Mouse (Mus musculus) cerebellum, postnatal 25 days (tissue): ENCODE data around the gene Senp5.
"Not testable (repeated sequence)": the region's sequence is repeated elsewhere in the genome, so short reads cannot be mapped to it uniquely, and the experiment has no call there.

Source experiments
- DNase-seq, 2 experiments: peaks; one replicate each; pipeline ENCODE4 v3.0.0; 2021; ENCODE audit warnings: mixed read lengths in 2 of 2

The Senp5 gene

DNA sequence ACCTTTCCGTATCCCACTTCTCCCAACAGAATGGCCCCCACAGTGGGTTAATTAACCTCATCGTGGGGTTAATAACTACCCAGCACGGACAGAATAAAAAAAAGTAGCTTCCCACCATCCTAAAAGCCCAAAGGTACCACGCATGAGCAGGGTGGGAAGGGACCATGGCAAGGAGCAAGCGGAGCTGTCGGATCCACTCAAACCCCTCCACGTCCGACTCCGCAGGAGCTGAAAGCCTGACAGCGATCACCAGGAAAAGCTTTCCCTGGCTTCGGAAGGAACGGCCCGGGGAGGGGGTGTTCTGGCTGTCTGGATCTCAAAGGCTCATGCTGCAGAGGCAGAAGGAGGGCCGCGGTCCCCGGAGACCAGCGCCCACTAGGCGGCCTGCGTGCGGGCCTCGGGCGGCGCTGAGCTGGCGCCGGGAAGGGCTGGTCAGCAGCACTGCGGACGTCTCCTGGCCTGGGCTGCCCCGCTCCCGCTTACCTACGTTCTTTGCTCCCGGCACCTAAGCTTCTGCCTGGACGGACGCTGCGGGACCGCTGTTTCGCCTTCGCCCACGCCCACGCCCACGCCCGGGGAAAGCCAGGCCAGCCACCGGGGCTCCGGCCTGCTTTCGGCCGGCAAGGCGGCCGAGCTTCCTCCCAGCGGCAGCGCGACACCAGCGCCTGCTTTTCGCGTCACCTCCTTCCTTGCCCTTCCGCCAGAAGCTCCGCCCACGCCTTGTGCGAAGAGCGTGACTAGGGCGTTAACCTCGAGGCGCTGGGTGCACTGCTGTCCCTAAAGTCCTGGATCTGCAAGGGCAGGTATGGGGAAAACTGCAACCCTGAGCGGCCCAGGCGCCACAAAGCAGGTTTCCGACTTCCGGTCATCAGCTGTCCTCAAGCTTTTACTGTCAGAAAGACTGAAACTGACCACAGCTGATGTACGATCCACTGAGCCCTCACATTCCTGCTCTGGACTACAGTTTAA lies at the start of gene Senp5:
Gene Senp5 (minus strand): TSS at position 779 of the 969 bp plus-strand sequence.
- peak; percentile 94 to 96 for DNase-seq

- DNase-seq = no peak
These were observed 39.3 kb upstream of the Senp5 start for GRCm38 (mm10) chr16:32042367-32042766.

DNA sequence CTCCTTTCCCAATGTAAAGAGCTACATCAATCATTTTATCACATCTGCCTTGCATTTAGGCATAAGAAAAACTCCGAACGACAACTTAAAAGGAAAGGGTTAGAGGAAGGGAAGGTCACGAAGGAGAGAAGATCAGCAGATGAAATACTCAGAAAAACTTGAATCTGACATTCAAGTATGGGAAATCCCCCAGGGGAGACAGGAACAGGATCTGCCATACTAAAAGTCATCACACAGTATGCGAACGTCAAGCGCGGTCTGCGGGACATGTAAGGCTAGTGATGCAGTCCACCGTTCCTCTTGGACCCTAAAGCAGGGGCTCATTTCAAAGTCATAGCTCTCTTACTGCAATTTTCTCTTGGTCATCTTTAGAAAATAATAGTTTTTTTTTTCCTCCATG lies 16.6 kb upstream of the Senp5 start:
- no peak for DNase-seq

DNA sequence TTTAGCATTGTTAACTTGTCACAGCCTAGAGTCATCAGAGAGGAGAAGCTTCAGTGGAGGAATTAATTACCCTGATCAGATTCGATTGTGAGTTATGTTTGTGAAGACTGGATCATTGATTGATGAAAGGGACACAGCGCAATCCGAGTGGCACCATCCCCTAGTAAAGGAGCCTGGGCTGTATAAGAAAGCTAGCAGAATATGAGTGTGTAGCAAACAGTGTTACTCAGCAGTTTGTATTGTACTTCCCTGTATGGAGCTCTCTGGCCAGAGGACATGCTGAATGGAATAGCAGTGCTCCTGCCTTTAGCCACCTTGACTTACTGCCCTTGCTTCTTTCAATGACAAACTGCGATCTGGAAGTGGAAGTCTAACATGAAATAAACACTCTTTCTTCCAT lies 7.2 kb upstream of the Senp5 start:
- DNase-seq = no peak

- no peak for DNase-seq
These were observed 6.8 kb upstream of the Senp5 start for GRCm38 (mm10) chr16:32009913-32010312.

- DNase-seq = no peak
These were observed 5.6 kb upstream of the Senp5 start for GRCm38 (mm10) chr16:32008529-32009293.

DNA sequence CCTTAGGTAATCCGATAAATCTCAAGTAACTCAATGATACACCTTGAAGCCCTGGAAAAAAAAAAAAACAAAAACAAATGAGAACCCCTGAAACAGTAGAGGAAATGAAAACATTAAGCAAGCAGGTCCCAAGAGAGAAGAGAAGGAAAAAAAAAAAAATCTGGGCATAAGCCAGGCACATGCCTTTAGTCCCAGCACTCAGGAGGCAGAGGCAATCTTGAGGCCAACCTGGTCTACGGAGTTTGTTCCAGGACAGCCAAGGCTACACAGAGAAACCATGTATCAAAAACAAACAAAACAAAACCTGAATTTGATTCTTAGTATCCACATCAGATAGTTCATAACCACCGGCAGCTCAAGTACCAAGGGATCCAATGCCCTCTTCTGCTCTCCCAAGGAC lies 1.6 kb upstream of the Senp5 start:
- no peak for DNase-seq

DNA sequence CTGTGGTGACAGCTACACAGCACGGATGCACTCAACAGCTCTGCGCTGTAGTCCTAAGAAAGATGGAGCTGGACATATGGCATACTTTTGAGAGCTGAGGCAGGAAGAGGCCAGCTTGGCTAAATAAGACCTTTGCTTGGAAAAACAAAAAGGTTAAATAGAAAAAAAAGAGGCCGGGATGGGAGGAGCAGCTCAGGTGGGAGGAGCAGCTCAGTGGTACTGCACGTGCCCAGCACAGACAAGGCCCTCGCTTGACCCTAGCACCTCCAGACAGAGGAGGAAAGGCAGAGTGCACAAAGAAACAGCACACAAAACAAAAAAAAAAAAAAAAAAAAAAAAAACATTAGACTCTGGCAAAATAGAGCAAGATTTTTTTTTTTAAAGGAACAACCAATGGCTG lies 6.7 kb downstream of the Senp5 start:
- no peak for DNase-seq

DNA sequence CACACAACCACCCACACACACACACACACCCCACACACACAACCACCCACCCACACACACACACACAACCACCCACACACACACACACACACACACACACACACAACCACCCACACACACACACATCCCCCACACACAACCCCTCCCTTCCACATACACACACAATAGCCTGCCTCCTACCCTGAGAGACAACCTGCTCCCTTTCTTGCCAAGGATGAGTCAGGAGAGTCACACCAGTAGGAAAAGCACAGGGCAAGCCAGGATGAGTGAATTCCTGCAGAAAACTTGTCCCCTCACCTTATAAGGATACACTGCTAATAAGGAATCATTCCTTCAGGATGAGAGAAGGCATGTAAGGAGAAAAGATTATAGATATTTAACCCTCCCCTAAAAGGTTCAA lies 9.1 kb downstream of the Senp5 start:
- no peak for DNase-seq

DNA sequence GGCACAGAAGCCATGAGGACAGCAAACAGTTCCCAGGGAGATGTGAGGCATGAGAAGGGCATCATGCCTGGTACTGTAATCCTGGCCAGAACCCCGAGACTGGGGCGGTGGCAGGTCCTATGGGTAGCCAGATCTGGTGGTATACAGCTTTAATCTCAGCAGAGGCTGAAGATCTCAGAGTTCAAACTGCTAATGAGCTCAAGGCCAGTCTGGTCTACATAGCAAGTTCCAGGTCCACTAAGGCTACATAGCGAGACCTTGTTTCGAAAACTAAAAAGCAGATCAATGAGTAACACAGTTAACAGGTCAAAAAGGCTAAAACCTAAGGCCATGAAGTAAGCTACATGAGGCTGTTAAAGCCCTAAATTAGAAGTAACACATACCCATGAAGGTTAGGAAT lies 9.9 kb downstream of the Senp5 start:
- DNase-seq = no peak

- DNase-seq = no peak
These were observed 11.0 kb downstream of the Senp5 start for GRCm38 (mm10) chr16:31992039-31992438.

GRCm38 (mm10) chr16:31980946-31981345 lies 22.1 kb downstream of the Senp5 start:
- no peak for DNase-seq

DNA sequence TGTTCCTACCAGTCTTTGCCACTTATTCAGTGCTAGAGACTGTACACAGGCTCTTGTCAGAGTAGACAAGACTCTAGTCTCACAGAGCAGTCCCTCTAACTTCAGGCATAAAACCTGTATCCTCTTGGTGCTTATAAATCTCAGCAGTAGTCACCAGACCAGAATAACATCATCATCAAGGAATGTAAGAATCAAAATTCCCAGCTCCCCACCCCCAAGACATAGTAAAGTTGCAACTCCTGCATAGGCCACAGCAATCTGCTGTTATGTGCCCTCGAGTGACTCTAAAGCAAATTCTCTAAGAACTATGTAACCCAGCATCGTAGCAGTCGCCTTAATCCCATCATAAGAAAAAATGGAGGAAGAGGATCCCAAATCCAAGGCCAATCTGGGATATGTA lies 23.6 kb downstream of the Senp5 start:
- no peak for DNase-seq

GRCm38 (mm10) chr16:31975258-31975657 lies 27.8 kb downstream of the Senp5 start:
- DNase-seq = no peak

- DNase-seq = no peak
These were observed 39.9 kb downstream of the Senp5 start for GRCm38 (mm10) chr16:31963224-31963623.

- DNase-seq = peak; percentile 98
These were observed 54.7 kb downstream of the Senp5 start, which contains the start of the genes 0610012G03Rik and Ncbp2 for GRCm38 (mm10) chr16:31948345-31948774. TSS of gene 0610012G03Rik (minus strand) at chr16:31948494. TSS of gene Ncbp2 (plus strand) at chr16:31948513.

GRCm38 (mm10) chr16:31947901-31948316 lies 55.2 kb downstream of the Senp5 start:
- no peak for DNase-seq

- DNase-seq = no peak
These were observed 55.8 kb downstream of the Senp5 start for GRCm38 (mm10) chr16:31947333-31947732.

DNA sequence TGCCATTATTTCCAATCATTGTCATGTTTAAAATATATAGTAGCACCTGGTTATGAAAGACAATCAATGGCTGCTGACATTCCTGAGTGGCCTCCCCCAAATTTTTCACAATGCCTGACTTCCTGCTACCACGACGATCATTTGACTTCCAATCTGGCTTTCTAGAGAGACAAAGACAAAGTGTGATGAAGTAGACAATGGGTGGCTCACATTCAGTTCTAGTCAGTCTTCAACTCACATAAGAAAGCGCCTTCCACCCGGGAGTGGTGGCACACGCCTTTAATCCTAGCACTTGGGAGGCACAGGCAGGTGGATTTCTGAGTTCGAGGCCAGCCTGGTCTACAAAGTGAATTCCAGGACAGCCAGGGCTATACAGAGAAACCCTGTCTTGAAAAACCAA lies 57.1 kb downstream of the Senp5 start:
- not testable (repeated sequence) for DNase-seq

DNA sequence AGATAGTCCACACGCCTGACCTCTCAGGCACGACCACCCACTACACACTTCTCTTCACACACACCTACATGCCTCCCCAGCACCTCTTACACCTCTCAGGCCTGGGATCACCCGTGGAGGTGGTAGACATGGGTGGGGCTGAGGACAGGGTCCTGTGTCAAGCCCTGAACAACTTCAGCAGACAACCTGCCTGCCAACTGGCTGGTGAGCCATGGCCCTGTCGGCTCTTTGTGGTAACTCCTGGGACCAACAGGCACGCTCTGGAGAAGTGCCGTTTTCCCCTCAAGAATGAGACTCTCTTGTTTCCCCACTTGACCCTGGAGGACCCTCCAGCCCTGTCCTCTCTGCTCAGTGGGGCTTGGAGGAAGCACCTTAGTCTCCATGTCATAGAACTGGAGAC lies 57.7 kb downstream of the Senp5 start:
- no peak for DNase-seq

- DNase-seq = peak; percentile 25 to 34
These were observed 58.3 kb downstream of the Senp5 start for GRCm38 (mm10) chr16:31944698-31945255.

DNA sequence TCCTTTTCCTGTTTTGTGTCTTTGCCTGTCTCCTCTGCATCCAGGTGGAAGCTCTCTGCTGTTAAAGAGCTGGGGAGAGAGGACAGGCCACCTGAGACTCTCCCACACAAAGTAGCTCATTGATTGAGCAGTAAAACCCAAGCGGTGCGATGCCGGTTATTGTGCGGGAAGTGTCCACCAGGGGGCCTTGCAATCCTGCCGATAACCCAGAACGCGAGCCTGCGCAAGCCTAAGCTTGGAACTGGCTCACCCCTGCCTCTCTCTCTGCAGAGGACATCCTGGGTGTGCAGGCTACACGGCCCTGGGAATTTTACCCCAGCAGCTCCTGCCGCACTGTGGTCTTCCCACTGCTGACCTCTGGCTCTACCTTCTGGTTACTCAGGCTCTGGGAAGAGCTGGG lies 59.1 kb downstream of the Senp5 start:
- DNase-seq = peak; percentile 81 to 88

DNA sequence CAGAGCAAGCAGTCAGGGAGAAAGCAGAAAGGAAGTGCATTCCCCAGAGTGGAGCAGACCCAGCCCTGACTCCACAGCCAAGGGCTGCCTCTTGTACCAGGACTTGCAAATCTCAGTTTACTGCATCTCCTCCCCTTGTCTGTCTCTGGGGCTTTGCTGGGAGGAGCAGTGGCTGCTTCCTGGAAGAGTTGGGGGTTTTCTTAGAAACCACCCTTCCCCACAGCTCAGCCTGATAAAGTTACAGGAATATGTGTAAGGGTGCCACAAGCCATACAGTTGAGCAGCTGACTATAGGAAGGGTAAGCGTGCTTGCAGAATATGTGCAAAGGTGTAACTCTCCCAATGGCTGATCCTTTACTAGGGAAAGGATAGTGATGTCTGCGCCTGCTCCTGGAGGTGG lies 62.5 kb downstream of the Senp5 start:
- DNase-seq = no peak
